Mouse (Mus musculus) stomach, postnatal 0 days (tissue): ENCODE results near the gene Plekha6. TPM values are rescaled to one million over a fixed set of nuclear protein-coding genes. Genes with fewer than 3 reads are reported as not detected.
A peak's percentile ranks its signal among the peaks of the same experiment; 100 is the strongest.

Source experiments
- ATAC-seq: fragments of 200-750 bp; cut with Nextera tagmentation; 2 replicates; pipeline ENCODE4 v1.8.0; 2017; ENCODE audit not compliant: low FRiP score, low TSS enrichment
- DNase-seq: peaks from one replicate; pipeline ENCODE4 v3.0.0-alpha.2; 2016; ENCODE audit warnings: low spot score
- H3K27ac ChIP-seq: fragments of 300-500 bp; sonication (generic); replicated peaks from 2 replicates; pipeline ENCODE4 v1.5.1; 2014; ENCODE audit warnings: mild to moderate bottlenecking, control low read depth
- H3K27me3 ChIP-seq: fragments of 300-500 bp; sonication (generic); 2 replicates; pipeline ENCODE4 v1.6.1; 2014; ENCODE audit warnings: low read length; ENCODE audit not compliant: control insufficient read depth, insufficient read depth
- H3K36me3 ChIP-seq: fragments of 300-500 bp; sonication (generic); 2 replicates; pipeline ENCODE4 v1.6.1; 2014; ENCODE audit warnings: low read length, mixed read lengths; ENCODE audit not compliant: control insufficient read depth, insufficient read depth
- H3K4me1 ChIP-seq: fragments of 300-500 bp; sonication (generic); replicated peaks from 2 replicates; pipeline ENCODE4 v1.6.1; 2014; ENCODE audit warnings: antibody characterized with exemption; ENCODE audit not compliant: control insufficient read depth, insufficient read depth
- H3K4me2 ChIP-seq: fragments of 300-500 bp; sonication (generic); replicated peaks from 2 replicates; pipeline ENCODE4 v1.6.1; 2014; ENCODE audit warnings: low read depth, mild to moderate bottlenecking, control low read depth, moderate library complexity
- H3K4me3 ChIP-seq: fragments of 300-500 bp; sonication (generic); 2 replicates; pipeline ENCODE4 v1.5.1; 2014; ENCODE audit warnings: low read depth, low read length, control low read depth
- H3K9ac ChIP-seq: fragments of 300-500 bp; sonication (generic); 2 replicates; pipeline ENCODE4 v1.6.1; 2014; ENCODE audit warnings: mild to moderate bottlenecking, low read length, control low read depth, mixed read lengths
- H3K9me3 ChIP-seq: fragments of 300-500 bp; sonication (generic); 2 replicates; pipeline ENCODE4 v1.6.1; 2016; ENCODE audit warnings: low read length; ENCODE audit not compliant: control insufficient read depth
- CTCF ChIP-seq: IDR thresholded peaks from 2 replicates; pipeline ENCODE4 v1.5.1; 2016; ENCODE audit warnings: antibody characterized with exemption, low read depth, mild to moderate bottlenecking, moderate library complexity
- EP300 ChIP-seq: optimal IDR thresholded peaks from 2 replicates; pipeline ENCODE3; 2016; ENCODE audit warnings: antibody characterized with exemption
- WGBS: fragments of 180-500 bp; shearing (Covaris S2); extraction: QIAGEN DNeasy Blood & Tissue Kit; methylation state at CpG from one replicate; pipeline ENCODE4 v1.1.7; 2014; 5-methylcytosine and 5-hydroxymethylcytosine counted together
- polyA plus RNA-seq: library from polyadenylated mRNA; unstranded; fragments of >200 nt; fragmentation: Nextera tagmentation; extraction: Ambion mirVana; gene quantifications from 2 replicates; pipeline ENCODE4 v1.2.1, GENCODE M21; 2015

Plekha6 gene
- polyA plus RNA-seq, 1 experiment from 2014 or later: 11.1 TPM

- H3K9ac ChIP-seq: no peak overlapping the region
- no peaks in the 10 kb centered on the region for H3K9me3 ChIP-seq
- H3K4me2 ChIP-seq: no peak overlapping the region
- 0 out of 2 replicates have a peak, but pooled peaks cover 2% of the 10 kb centered on the region for H3K4me1 ChIP-seq
- ATAC-seq (no peak), DNase-seq (no peak)
- TF ChIP-seq CTCF: no peak
- no peak for TF ChIP-seq EP300
- no peaks in the 10 kb centered on the region for H3K27me3 ChIP-seq
- no peak overlapping the region for H3K4me3 ChIP-seq
- H3K36me3 ChIP-seq: no peaks in the 10 kb centered on the region
- H3K27ac ChIP-seq: no peak overlapping the region
Measured at GRCm38 (mm10) chr1:133189471-133189870, 25.5 kb downstream of the Plekha6 start.

DNA sequence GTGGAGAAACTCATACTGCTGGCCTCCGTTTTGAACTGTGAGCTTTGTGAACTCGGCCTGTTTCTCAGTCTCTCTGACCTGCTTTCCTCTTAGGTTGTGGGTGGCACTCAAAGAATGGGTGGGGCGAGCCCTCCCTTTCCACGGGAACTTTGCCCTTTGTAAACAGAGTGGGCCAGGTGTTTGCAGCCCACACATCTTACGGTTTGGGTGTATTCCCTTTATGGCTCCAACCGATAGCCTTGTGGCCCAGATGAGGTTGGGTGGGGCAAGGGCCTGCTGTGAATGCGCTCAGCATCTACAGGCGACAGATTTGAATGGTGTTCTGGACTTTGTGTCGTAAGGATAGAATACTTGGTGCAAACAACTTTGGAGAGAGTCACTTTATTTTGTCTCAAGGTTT is 26.5 kb downstream of the Plekha6 start:
- WGBS: 45% methylated on average over 9 of the region's 9 CpGs
- Histone ChIP-seq H3K4me2 (no peak overlapping the region), H3K9ac (no peak overlapping the region), H3K27ac (peak overlapping the region; percentile 53), H3K27me3 (no peaks in the 10 kb centered on the region), H3K4me3 (no peak overlapping the region), H3K4me1 (0 out of 2 replicates have a peak, but pooled peaks cover 2% of the 10 kb centered on the region), H3K9me3 (no peaks in the 10 kb centered on the region), H3K36me3 (no peaks in the 10 kb centered on the region)
- ATAC-seq (peak; percentile 84), DNase-seq (peak; percentile 81)
- TF ChIP-seq CTCF (no peak), EP300 (no peak)

- Histone ChIP-seq H3K9me3 (no peaks in the 10 kb centered on the region), H3K27me3 (no peaks in the 10 kb centered on the region), H3K4me2 (no peak overlapping the region), H3K4me1 (peaks cover under 1% of the 10 kb centered on the region; the same call in 1 of the 2 replicates), H3K4me3 (no peak overlapping the region), H3K36me3 (no peaks in the 10 kb centered on the region), H3K27ac (no peak overlapping the region), H3K9ac (no peak overlapping the region)
- 55% methylated on average over 6 of the region's 6 CpGs for WGBS
- TF ChIP-seq CTCF: no peak
- TF ChIP-seq EP300: no peak
- DNase-seq (no peak), ATAC-seq (no peak)
Measured at GRCm38 (mm10) chr1:133196181-133196580, 32.2 kb downstream of the Plekha6 start.

DNA sequence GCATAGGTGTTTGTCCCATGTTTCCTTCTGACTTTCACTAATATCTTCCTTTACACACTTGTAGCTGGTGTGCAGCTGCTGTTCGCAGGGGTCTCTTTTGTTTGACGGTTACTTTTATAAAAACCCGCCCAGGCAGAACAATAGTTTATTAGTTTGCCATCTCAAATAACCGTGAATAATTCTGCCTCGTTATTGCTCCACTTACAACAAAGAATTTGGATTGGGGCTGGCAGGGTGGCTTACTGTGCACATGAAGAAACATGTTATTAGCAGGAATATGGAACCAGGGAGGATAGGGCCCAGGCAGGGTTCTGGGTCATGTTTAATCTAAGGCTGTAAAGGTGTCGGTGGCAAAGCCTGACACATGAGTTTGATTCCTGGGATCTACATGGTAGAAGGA is 33.3 kb downstream of the Plekha6 start:
- H3K9ac ChIP-seq: no peak overlapping the region
- no peak overlapping the region for H3K4me3 ChIP-seq
- H3K27ac ChIP-seq: no peak overlapping the region
- peaks cover 3% of the 10 kb centered on the region; the same call in 1 of the 2 replicates for H3K4me1 ChIP-seq
- H3K27me3 ChIP-seq: no peaks in the 10 kb centered on the region
- no peak for TF ChIP-seq CTCF
- TF ChIP-seq EP300: no peak
- H3K36me3 ChIP-seq: no peaks in the 10 kb centered on the region
- no peak for DNase-seq
- 73% methylated on average over 6 of the region's 6 CpGs for WGBS
- ATAC-seq: no peak
- H3K9me3 ChIP-seq: no peaks in the 10 kb centered on the region
- H3K4me2 ChIP-seq: no peak overlapping the region

GRCm38 (mm10) chr1:133199706-133200105 is 35.7 kb downstream of the Plekha6 start:
- Histone ChIP-seq H3K9me3 (no peaks in the 10 kb centered on the region), H3K9ac (no peak overlapping the region), H3K36me3 (no peaks in the 10 kb centered on the region), H3K4me2 (no peak overlapping the region), H3K27me3 (no peaks in the 10 kb centered on the region), H3K4me1 (peaks cover 3% of the 10 kb centered on the region; the same call in 1 of the 2 replicates), H3K4me3 (no peak overlapping the region), H3K27ac (no peak overlapping the region)
- TF ChIP-seq CTCF: no peak
- TF ChIP-seq EP300: no peak
- no peak for ATAC-seq
- WGBS: 59% methylated on average over 7 of the region's 7 CpGs
- DNase-seq: no peak

DNA sequence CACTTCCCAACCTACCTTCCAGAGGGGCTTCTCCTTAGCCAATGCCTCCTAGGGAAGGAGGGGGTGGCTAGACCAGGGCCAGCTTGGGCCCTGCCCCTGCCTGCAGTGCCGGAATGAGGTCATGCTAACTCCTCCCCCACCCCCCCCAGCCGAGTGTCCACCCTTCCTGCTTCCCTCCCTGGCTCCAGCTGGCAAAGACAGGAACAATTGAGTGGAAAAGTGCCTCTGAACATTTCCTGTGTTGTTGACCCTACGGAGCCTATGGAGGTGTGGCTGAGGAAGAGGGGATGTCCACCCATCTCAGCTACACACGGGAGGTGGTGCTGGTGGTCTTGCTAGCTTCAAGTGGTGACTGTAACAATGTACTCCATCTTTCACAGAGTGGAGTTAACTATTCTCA is 37.5 kb downstream of the Plekha6 start:
- H3K27ac ChIP-seq: 0 out of 2 replicates have a peak overlapping the region, but pooled peaks have one; percentile 13
- no peak overlapping the region for H3K4me3 ChIP-seq
- no peak overlapping the region for H3K4me2 ChIP-seq
- no peaks in the 10 kb centered on the region for H3K36me3 ChIP-seq
- H3K9me3 ChIP-seq: no peaks in the 10 kb centered on the region
- 23% methylated on average over 4 of the region's 4 CpGs for WGBS
- peak; percentile 76 for DNase-seq
- TF ChIP-seq CTCF: peak; percentile 8; the same call in 1 of the 2 replicates
- TF ChIP-seq EP300: no peak
- peak; percentile 63; the same call in 1 of the 2 replicates for ATAC-seq
- no peak overlapping the region for H3K9ac ChIP-seq
- H3K27me3 ChIP-seq: no peaks in the 10 kb centered on the region
- peaks cover 3% of the 10 kb centered on the region; the same call in 1 of the 2 replicates for H3K4me1 ChIP-seq
